Mouse (Mus musculus) testis, adult 2 months (tissue): ENCODE data around the gene Atp6ap1l.

Source experiments
- CTCF ChIP-seq: fragments of 200-500 bp; IDR thresholded peaks from 2 replicates; pipeline ENCODE4 v1.5.1; 2012; ENCODE audit warnings: low read depth, mild to moderate bottlenecking, inconsistent platforms, low read length, moderate library complexity; ENCODE audit not compliant: control insufficient read depth, insufficient read depth, insufficient replicate concordance
- POLR2A ChIP-seq: fragments of 200-500 bp; IDR thresholded peaks from 2 replicates; pipeline ENCODE4 v1.6.1; 2012; ENCODE audit warnings: low read depth, mild to moderate bottlenecking, inconsistent platforms, low read length, moderate library complexity; ENCODE audit not compliant: control insufficient read depth

- no peak for TF ChIP-seq CTCF
- no peak for TF ChIP-seq POLR2A
Observed at GRCm38 (mm10) chr13:90833641-90834207, 71.4 kb downstream of the Atp6ap1l start.
